Mouse (Mus musculus) lung, postnatal 0 days (tissue): Measurements from ENCODE around the gene Kndc1. TPM values are rescaled to one million over a fixed set of nuclear protein-coding genes. Genes with fewer than 3 reads are reported as not detected.

Experiments used
- ATAC-seq: fragments of 200-750 bp; cut with Nextera tagmentation; 2 replicates; pipeline ENCODE4 v1.8.0; 2017; ENCODE audit warnings: moderate library complexity
- DNase-seq: peaks from one replicate; pipeline ENCODE4 v3.0.0-alpha.2; 2016; ENCODE audit warnings: low spot score
- H3K27ac ChIP-seq: fragments of 300-500 bp; sonication (generic); 2 replicates; pipeline ENCODE4 v1.5.1; 2014; ENCODE audit warnings: antibody characterized with exemption, mild to moderate bottlenecking, low read length, mixed read lengths
- H3K27me3 ChIP-seq: fragments of 300-500 bp; sonication (generic); replicated peaks from 2 replicates; pipeline ENCODE4 v1.6.1; 2014; ENCODE audit warnings: low read length, mixed read lengths; ENCODE audit not compliant: insufficient read depth
- H3K36me3 ChIP-seq: fragments of 300-500 bp; sonication (generic); 2 replicates; pipeline ENCODE4 v1.6.1; 2014; ENCODE audit warnings: low read length, mixed read lengths; ENCODE audit not compliant: insufficient read depth
- H3K4me1 ChIP-seq: fragments of 300-500 bp; sonication (generic); 2 replicates; pipeline ENCODE4 v1.6.1; 2014; ENCODE audit warnings: antibody characterized with exemption, low read depth, low read length, mixed read lengths; ENCODE audit not compliant: insufficient read depth
- H3K4me2 ChIP-seq: fragments of 300-500 bp; sonication (generic); replicated peaks from 2 replicates; pipeline ENCODE4 v1.6.1; 2014; ENCODE audit warnings: low read depth, mild to moderate bottlenecking, low read length, moderate library complexity, mixed read lengths
- H3K4me3 ChIP-seq: fragments of 300-500 bp; sonication (generic); 2 replicates; pipeline ENCODE4 v1.5.1; 2014; ENCODE audit warnings: low read depth, low read length
- H3K9ac ChIP-seq: fragments of 300-500 bp; sonication (generic); replicated peaks from 2 replicates; pipeline ENCODE4 v1.6.1; 2014; ENCODE audit warnings: low read depth, mild to moderate bottlenecking
- H3K9me3 ChIP-seq: fragments of 300-500 bp; sonication (generic); 2 replicates; pipeline ENCODE4 v1.6.1; 2016; ENCODE audit warnings: low read length, mixed read lengths
- CTCF ChIP-seq: IDR thresholded peaks from 2 replicates; pipeline ENCODE4 v1.5.1; 2016; ENCODE audit warnings: antibody characterized with exemption, mild to moderate bottlenecking
- EP300 ChIP-seq: IDR thresholded peaks from 2 replicates; pipeline ENCODE4 v1.6.1; 2016; ENCODE audit warnings: antibody characterized with exemption, mild to moderate bottlenecking, control low read depth
- WGBS: fragments of 180-500 bp; shearing (Covaris S2); extraction: QIAGEN DNeasy Blood & Tissue Kit; methylation state at CpG from one replicate; pipeline ENCODE4 v1.1.7; 2014; 5-methylcytosine and 5-hydroxymethylcytosine counted together
- microRNA counts: library from miRNA; unstranded; fragments of <30 nt; microRNA quantifications from one replicate; lab custom pipeline; 2015
- microRNA-seq: library from miRNA; unstranded; fragments of <30 nt; microRNA quantifications from one replicate; pipeline ENCODE4, GENCODE M21; 2016
- polyA plus RNA-seq: library from polyadenylated mRNA; unstranded; fragments of >200 nt; fragmentation: Nextera tagmentation; extraction: Ambion mirVana; gene quantifications from 2 replicates; pipeline ENCODE4 v1.2.1, GENCODE M21; 2015

Kndc1 gene
- polyA plus RNA-seq, 1 experiment from 2014 or later: 0.97 TPM

GRCm38 (mm10) chr7:139984505-139984904 lies 90.0 kb downstream of the Kndc1 start:
- 87% methylated on average over 11 of the region's 11 CpGs for WGBS
- TF ChIP-seq EP300 (no peak), CTCF (no peak)

GRCm38 (mm10) chr7:139988272-139988671 lies 93.8 kb downstream of the Kndc1 start:
- Histone ChIP-seq H3K4me2 (no peak overlapping the region), H3K27me3 (no peaks in the 10 kb centered on the region), H3K4me3 (no peak overlapping the region), H3K36me3 (no peaks in the 10 kb centered on the region), H3K9ac (no peak overlapping the region), H3K27ac (no peak overlapping the region), H3K4me1 (no peaks in the 10 kb centered on the region), H3K9me3 (no peaks in the 10 kb centered on the region)
- DNase-seq (no peak), ATAC-seq (no peak)
- TF ChIP-seq CTCF (no peak), EP300 (no peak)
- WGBS: 75% methylated on average over 9 of the region's 9 CpGs

More at GRCm38 (mm10) chr7:139984505-139984904, 90.0 kb downstream of the Kndc1 start:
- Histone ChIP-seq H3K27ac (no peak overlapping the region), H3K36me3 (no peaks in the 10 kb centered on the region), H3K9me3 (no peaks in the 10 kb centered on the region), H3K4me3 (no peak overlapping the region), H3K27me3 (no peaks in the 10 kb centered on the region), H3K9ac (no peak overlapping the region), H3K4me1 (no peaks in the 10 kb centered on the region), H3K4me2 (no peak overlapping the region)
- DNase-seq: peak; percentile 39
- ATAC-seq: peak; percentile 30

- whole genome bisulfite sequencing: 64% methylated on average over 8 of the region's 8 CpGs
These were observed 96.4 kb downstream of the Kndc1 start for GRCm38 (mm10) chr7:139990864-139991394.

More at GRCm38 (mm10) chr7:139990864-139991394, 96.4 kb downstream of the Kndc1 start:
- Histone ChIP-seq H3K9me3 (no peaks in the 10 kb centered on the region), H3K4me3 (no peak overlapping the region), H3K4me2 (no peak overlapping the region), H3K36me3 (0 out of 2 replicates have a peak, but pooled peaks cover under 1% of the 10 kb centered on the region), H3K9ac (no peak overlapping the region), H3K27ac (no peak overlapping the region), H3K4me1 (no peaks in the 10 kb centered on the region), H3K27me3 (no peaks in the 10 kb centered on the region)
- DNase-seq (no peak), ATAC-seq (peak; percentile 6; the same call in 1 of the 2 replicates)
- TF ChIP-seq CTCF: no peak
- TF ChIP-seq EP300: no peak

MicroRNA genes within 50 kb of the gene (microRNA counts, 519-probe panel; counts per million panel counts)
- microRNA mmu-miR-202-3p (lab: Ali Mortazavi, UCI) (not detected), microRNA mmu-miR-202-5p (lab: Ali Mortazavi, UCI) (not detected)

Small RNA genes within 50 kb of the gene (microRNA-seq; reads per million reads assigned to microRNA genes)
- gene Mir202 (not detected), gene Mir7062 (not detected), gene mmu-mir-7686 (not detected)

Other genes with a start within 250 kb of the Kndc1 start
- gene Cfap46, start 210.9 kb upstream of the Kndc1 start, polyA plus RNA-seq: 1.7 and 2.7 TPM in 2 replicates
- 0.11 and 0.49 TPM in 2 replicates for gene Adgra1, start 60.5 kb upstream of the Kndc1 start, polyA plus RNA-seq
- gene Utf1, start 49.1 kb downstream of the Kndc1 start, polyA plus RNA-seq: not detected in 2 replicates
- 5.6 and 7.3 TPM in 2 replicates for gene 6430531B16Rik, start 84.1 kb downstream of the Kndc1 start, polyA plus RNA-seq
- gene Adam8, start 97.9 kb downstream of the Kndc1 start, polyA plus RNA-seq: 5.8 and 7.0 TPM in 2 replicates
- gene Zfp511, start 141.7 kb downstream of the Kndc1 start, polyA plus RNA-seq: 21.5 and 23.0 TPM in 2 replicates
- 20.8 and 22.4 TPM in 2 replicates for gene Tubgcp2, start 142.0 kb downstream of the Kndc1 start, polyA plus RNA-seq
- gene Msx3, start 154.4 kb downstream of the Kndc1 start, polyA plus RNA-seq: not detected in 2 replicates
- gene Caly, start 187.9 kb downstream of the Kndc1 start, polyA plus RNA-seq: 0.29 TPM in 2 replicates
- not detected in 2 replicates for gene Prap1, start 198.7 kb downstream of the Kndc1 start, polyA plus RNA-seq
- 18.8 and 19.0 TPM in 2 replicates for gene Fuom, start 207.7 kb downstream of the Kndc1 start, polyA plus RNA-seq
- 16.1 and 17.3 TPM in 2 replicates for gene Paox, start 221.1 kb downstream of the Kndc1 start, polyA plus RNA-seq
- 129 and 133 TPM in 2 replicates for gene Echs1, start 221.8 kb downstream of the Kndc1 start, polyA plus RNA-seq
- 15.9 and 20.7 TPM in 2 replicates for gene Mtg1, start 242.9 kb downstream of the Kndc1 start, polyA plus RNA-seq